Mouse (Mus musculus) MEL (cell line): ENCODE data around the gene Tmem145.

Experiments used
- CHD1 ChIP-seq: IDR thresholded peaks from 2 replicates; pipeline ENCODE4 v1.6.1; 2012; ENCODE audit warnings: low read depth, mild to moderate bottlenecking, inconsistent platforms, low read length, improper control_type of control experiment
- CTCF ChIP-seq, 3 experiments: IDR thresholded peaks in 2 of 3; conservative IDR thresholded peaks in 1 of 3; 2 replicates each; pipeline ENCODE4 v1.5.1; 2011 to 2012; ENCODE audit warnings: low read length in 3 of 3, low read depth in 2 of 3, mild to moderate bottlenecking in 2 of 3, improper control_type of control experiment in 1 of 3, inconsistent platforms in 1 of 3, mixed read lengths in 1 of 3, moderate library complexity in 1 of 3; ENCODE audit not compliant: control insufficient read depth in 1 of 3, insufficient read depth in 1 of 3, poor library complexity in 1 of 3, severe bottlenecking in 1 of 3
- ELF1 ChIP-seq: IDR thresholded peaks from 2 replicates; pipeline ENCODE4 v1.6.1; 2014; ENCODE audit warnings: low read depth, mild to moderate bottlenecking, inconsistent platforms, low read length, improper control_type of control experiment, moderate library complexity
- ETS1 ChIP-seq: IDR thresholded peaks from 2 replicates; pipeline ENCODE4 v1.6.1; 2012; ENCODE audit warnings: low read depth, mild to moderate bottlenecking, inconsistent platforms, low read length, improper control_type of control experiment, moderate library complexity
- GABPA ChIP-seq: IDR thresholded peaks from 2 replicates; pipeline ENCODE4 v1.6.1; 2012; ENCODE audit warnings: low read depth, mild to moderate bottlenecking, inconsistent platforms, low read length, improper control_type of control experiment, moderate library complexity
- KAT2A ChIP-seq: conservative IDR thresholded peaks from 2 replicates; pipeline ENCODE4 v1.6.1; 2012; ENCODE audit warnings: low read depth, low read length, improper control_type of control experiment, inconsistent platforms
- MAX ChIP-seq: IDR thresholded peaks from 2 replicates; pipeline ENCODE4 v1.6.1; 2011; ENCODE audit warnings: low read length, improper control_type of control experiment
- POLR2A ChIP-seq, 2 experiments: IDR thresholded peaks; 2 replicates each; pipeline ENCODE4 v1.6.1; 2011 to 2012; ENCODE audit warnings: low read length in 2 of 2, mild to moderate bottlenecking in 2 of 2, control low read depth in 1 of 2, improper control_type of control experiment in 1 of 2, low read depth in 1 of 2, moderate library complexity in 1 of 2; ENCODE audit not compliant: control insufficient read depth in 1 of 2, insufficient read depth in 1 of 2, poor library complexity in 1 of 2
- POLR2AphosphoS2 ChIP-seq: IDR thresholded peaks from 2 replicates; pipeline ENCODE4 v1.6.1; 2011; ENCODE audit warnings: low read length, improper control_type of control experiment
- TCF12 ChIP-seq: IDR thresholded peaks from 2 replicates; pipeline ENCODE4 v1.6.1; 2014; ENCODE audit warnings: low read depth, mild to moderate bottlenecking, inconsistent platforms, low read length, improper control_type of control experiment, moderate library complexity
- USF2 ChIP-seq, 2 experiments: IDR thresholded peaks; 2 replicates each; pipeline ENCODE4 v1.6.1; 2011 to 2012; ENCODE audit warnings: improper control_type of control experiment in 2 of 2, low read length in 2 of 2, borderline replicate concordance in 1 of 2, inconsistent platforms in 1 of 2, low read depth in 1 of 2, mild to moderate bottlenecking in 1 of 2; ENCODE audit not compliant: insufficient read depth in 1 of 2
- ZC3H11A ChIP-seq: IDR thresholded peaks from 2 replicates; pipeline ENCODE4 v1.6.1; 2012; ENCODE audit warnings: low read depth, mild to moderate bottlenecking, inconsistent platforms, low read length, improper control_type of control experiment

- TF ChIP-seq CTCF (IDR thresholded peaks at IDR 0.05 in 2 of 3, conservative IDR thresholded peaks at IDR 0.05 in 1 of 3; ENCODE audit: control insufficient read depth in 1 of 3, insufficient read depth in 1 of 3, low read depth in 2 of 3, low read length in 3 of 3, poor library complexity in 1 of 3, severe bottlenecking in 1 of 3) (no peak), POLR2AphosphoS2 (no peak), TCF12 (no peak; the same call in 1 of the 2 replicates), ZC3H11A (no peak), MAX (no peak), ETS1 (no peak), ELF1 (no peak), CHD1 (no peak), KAT2A (no peak), POLR2A (IDR thresholded peaks at IDR 0.05; ENCODE audit: control insufficient read depth in 1 of 2, insufficient read depth in 1 of 2, low read depth in 1 of 2, low read length in 2 of 2, poor library complexity in 1 of 2) (no peak), GABPA (no peak), USF2 (IDR thresholded peaks at IDR 0.05; ENCODE audit: borderline replicate concordance in 1 of 2, insufficient read depth in 1 of 2, low read depth in 1 of 2, low read length in 2 of 2) (no peak)
These were observed 23.1 kb upstream of the Tmem145 start for GRCm38 (mm10) chr7:25282731-25283211.
